Mouse (Mus musculus) kidney, postnatal 0 days (tissue): Measurements from ENCODE around the gene Guca2b. TPM values are rescaled to one million over a fixed set of nuclear protein-coding genes. Genes with fewer than 3 reads are reported as not detected.

Experiments used
- ATAC-seq: fragments of 200-750 bp; cut with Nextera tagmentation; replicated peaks from 2 replicates; pipeline ENCODE4 v1.8.0; 2017; ENCODE audit warnings: low read depth, moderate number of reproducible peaks, moderate TSS enrichment, moderate library complexity; ENCODE audit not compliant: low FRiP score
- DNase-seq: peaks from one replicate; pipeline ENCODE4 v3.0.0-alpha.2; 2016; ENCODE audit warnings: low spot score
- H3K27ac ChIP-seq: fragments of 300-500 bp; sonication (generic); 2 replicates; pipeline ENCODE4 v1.5.1; 2014; ENCODE audit warnings: mild to moderate bottlenecking
- H3K27me3 ChIP-seq: fragments of 300-500 bp; sonication (generic); 2 replicates; pipeline ENCODE4 v1.6.1; 2014; ENCODE audit warnings: low read length, mixed read lengths; ENCODE audit not compliant: insufficient read depth
- H3K36me3 ChIP-seq: fragments of 300-500 bp; sonication (generic); 2 replicates; pipeline ENCODE4 v1.6.1; 2014; ENCODE audit warnings: low read length, mixed read lengths; ENCODE audit not compliant: insufficient read depth
- H3K4me1 ChIP-seq: fragments of 300-500 bp; sonication (generic); replicated peaks from 2 replicates; pipeline ENCODE4 v1.6.1; 2014; ENCODE audit warnings: antibody characterized with exemption, low read length, mixed read lengths; ENCODE audit not compliant: insufficient read depth
- H3K4me2 ChIP-seq: fragments of 300-500 bp; sonication (generic); 2 replicates; pipeline ENCODE4 v1.6.1; 2014; ENCODE audit warnings: mild to moderate bottlenecking, low read length, moderate library complexity, mixed read lengths
- H3K4me3 ChIP-seq: fragments of 300-500 bp; sonication (generic); replicated peaks from 2 replicates; pipeline ENCODE4 v1.5.1; 2014; ENCODE audit warnings: low read depth, low read length
- H3K9ac ChIP-seq: fragments of 300-500 bp; sonication (generic); 2 replicates; pipeline ENCODE4 v1.6.1; 2014; ENCODE audit warnings: low read depth, low read length
- H3K9me3 ChIP-seq: fragments of 300-500 bp; sonication (generic); replicated peaks from 2 replicates; pipeline ENCODE4 v1.6.1; 2016; ENCODE audit warnings: low read length, inconsistent platforms, mixed read lengths
- CTCF ChIP-seq: IDR thresholded peaks from 2 replicates; pipeline ENCODE4 v1.5.1; 2016; ENCODE audit warnings: antibody characterized with exemption, low read depth, mild to moderate bottlenecking, moderate library complexity
- WGBS: fragments of 180-500 bp; shearing (Covaris S2); extraction: QIAGEN DNeasy Blood & Tissue Kit; methylation state at CpG from one replicate; pipeline ENCODE4 v1.1.7; 2014; 5-methylcytosine and 5-hydroxymethylcytosine counted together
- polyA plus RNA-seq: library from polyadenylated mRNA; unstranded; fragments of >200 nt; fragmentation: Nextera tagmentation; extraction: Ambion mirVana; gene quantifications from 2 replicates; pipeline ENCODE4 v1.2.1, GENCODE M21; 2015

Gene Guca2b
- polyA plus RNA-seq, 1 experiment from 2014 or later, result 37.1 TPM

GRCm38 (mm10) chr4:119668185-119668584 lies 9.4 kb upstream of the Guca2b start:
- TF ChIP-seq CTCF, result no peak
- no peaks in the 10 kb centered on the region for H3K27me3 ChIP-seq
- H3K36me3 ChIP-seq, result no peaks in the 10 kb centered on the region
- no peaks in the 10 kb centered on the region for H3K9me3 ChIP-seq
- ATAC-seq (no peak), DNase-seq (no peak)
- H3K9ac ChIP-seq, result no peak overlapping the region
- H3K4me1 ChIP-seq, result no peaks in the 10 kb centered on the region
- H3K27ac ChIP-seq, result no peak overlapping the region
- no peak overlapping the region for H3K4me2 ChIP-seq
- WGBS, result 85% methylated on average over 3 of the region's 3 CpGs
- no peak overlapping the region for H3K4me3 ChIP-seq

- Histone ChIP-seq H3K4me3 (no peak overlapping the region), H3K9ac (no peak overlapping the region), H3K4me1 (no peaks in the 10 kb centered on the region), H3K36me3 (no peaks in the 10 kb centered on the region), H3K4me2 (no peak overlapping the region), H3K27ac (no peak overlapping the region), H3K9me3 (no peaks in the 10 kb centered on the region), H3K27me3 (no peaks in the 10 kb centered on the region)
- ATAC-seq, result 0 out of 2 replicates have a peak, but pooled peaks have one; percentile 33
- peak; percentile 83 for TF ChIP-seq CTCF
- WGBS, result 25% methylated on average over 5 of the region's 5 CpGs
- DNase-seq, result peak; percentile 66
These were observed 8.7 kb upstream of the Guca2b start for GRCm38 (mm10) chr4:119667454-119667853.

- TF ChIP-seq CTCF, result no peak
- Histone ChIP-seq H3K27ac (no peak overlapping the region), H3K4me3 (no peak overlapping the region), H3K9ac (no peak overlapping the region), H3K9me3 (no peaks in the 10 kb centered on the region), H3K36me3 (no peaks in the 10 kb centered on the region), H3K27me3 (no peaks in the 10 kb centered on the region), H3K4me2 (no peak overlapping the region), H3K4me1 (no peaks in the 10 kb centered on the region)
- 30% methylated on average over 8 of the region's 8 CpGs for WGBS
- DNase-seq (peak; percentile 22), ATAC-seq (no peak)
These were observed 7.4 kb upstream of the Guca2b start for GRCm38 (mm10) chr4:119666116-119666515.

GRCm38 (mm10) chr4:119665166-119665565 lies 6.4 kb upstream of the Guca2b start:
- TF ChIP-seq CTCF, result no peak
- no peak for DNase-seq
- H3K9me3 ChIP-seq, result no peaks in the 10 kb centered on the region
- WGBS, result 97% methylated on average over 2 of the region's 2 CpGs
- ATAC-seq, result no peak
- no peak overlapping the region for H3K4me3 ChIP-seq
- H3K9ac ChIP-seq, result no peak overlapping the region
- H3K4me2 ChIP-seq, result no peak overlapping the region
- no peaks in the 10 kb centered on the region for H3K4me1 ChIP-seq
- no peaks in the 10 kb centered on the region for H3K27me3 ChIP-seq
- no peak overlapping the region for H3K27ac ChIP-seq
- H3K36me3 ChIP-seq, result no peaks in the 10 kb centered on the region

GRCm38 (mm10) chr4:119663409-119664095 lies 4.8 kb upstream of the Guca2b start:
- no peak for TF ChIP-seq CTCF
- no peak overlapping the region for H3K4me2 ChIP-seq
- no peak overlapping the region for H3K4me3 ChIP-seq
- WGBS, result 93% methylated on average over 14 of the region's 14 CpGs
- no peaks in the 10 kb centered on the region for H3K36me3 ChIP-seq
- no peaks in the 10 kb centered on the region for H3K27me3 ChIP-seq
- no peak for DNase-seq
- no peak overlapping the region for H3K27ac ChIP-seq
- no peaks in the 10 kb centered on the region for H3K4me1 ChIP-seq
- H3K9me3 ChIP-seq, result no peaks in the 10 kb centered on the region
- no peak overlapping the region for H3K9ac ChIP-seq
- no peak for ATAC-seq

GRCm38 (mm10) chr4:119662976-119663375 lies 4.2 kb upstream of the Guca2b start:
- Histone ChIP-seq H3K4me1 (no peaks in the 10 kb centered on the region), H3K9ac (no peak overlapping the region), H3K27ac (no peak overlapping the region), H3K36me3 (no peaks in the 10 kb centered on the region), H3K9me3 (no peaks in the 10 kb centered on the region), H3K4me3 (no peak overlapping the region), H3K27me3 (no peaks in the 10 kb centered on the region), H3K4me2 (no peak overlapping the region)
- DNase-seq, result no peak
- ATAC-seq, result no peak
- no peak for TF ChIP-seq CTCF
- WGBS, result 83% methylated on average over 7 of the region's 7 CpGs

- Histone ChIP-seq H3K9ac (no peak overlapping the region), H3K4me3 (no peak overlapping the region), H3K36me3 (no peaks in the 10 kb centered on the region), H3K4me2 (no peak overlapping the region), H3K4me1 (no peaks in the 10 kb centered on the region), H3K9me3 (no peaks in the 10 kb centered on the region), H3K27me3 (no peaks in the 10 kb centered on the region), H3K27ac (no peak overlapping the region)
- no peak for DNase-seq
- 72% methylated on average over 4 of the region's 4 CpGs for WGBS
- no peak for ATAC-seq
- TF ChIP-seq CTCF, result no peak
These were observed 3.4 kb upstream of the Guca2b start for GRCm38 (mm10) chr4:119662151-119662550.
